Mouse (Mus musculus): ENCODE measurements around the gene Frmd4b. TPM values are rescaled to one million over a fixed set of nuclear protein-coding genes. Genes with fewer than 3 reads are reported as not detected.
"Not testable (repeated sequence)": the region's sequence is repeated elsewhere in the genome, so short reads cannot be mapped to it uniquely, and the experiment has no call there.

Frmd4b gene
- polyA plus RNA-seq, 1 experiment, result 14.3 TPM

DNA sequence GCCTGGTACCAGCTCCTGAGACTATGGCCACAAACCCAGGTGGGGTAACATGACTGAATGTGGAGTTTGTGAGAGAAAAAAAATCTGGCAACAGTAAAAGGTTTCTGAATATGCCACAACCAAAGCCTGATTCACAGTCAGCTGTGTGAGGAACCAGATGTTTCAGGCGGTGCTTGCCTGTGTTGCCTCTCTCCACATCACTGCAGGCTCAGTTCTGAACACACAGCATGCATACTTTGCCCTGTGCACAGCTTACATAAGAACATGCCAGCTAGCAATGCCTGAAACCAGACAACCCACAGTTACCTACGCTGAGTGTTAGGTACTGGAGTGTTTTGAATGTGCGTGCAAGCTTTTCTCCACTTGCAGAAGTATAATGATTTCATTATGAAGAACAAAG is 224.4 kb downstream of the Frmd4b start:
- DNase-seq (ENCODE audit: extremely low spot score in 1 of 2, low spot score in 1 of 2), result no peak

DNA sequence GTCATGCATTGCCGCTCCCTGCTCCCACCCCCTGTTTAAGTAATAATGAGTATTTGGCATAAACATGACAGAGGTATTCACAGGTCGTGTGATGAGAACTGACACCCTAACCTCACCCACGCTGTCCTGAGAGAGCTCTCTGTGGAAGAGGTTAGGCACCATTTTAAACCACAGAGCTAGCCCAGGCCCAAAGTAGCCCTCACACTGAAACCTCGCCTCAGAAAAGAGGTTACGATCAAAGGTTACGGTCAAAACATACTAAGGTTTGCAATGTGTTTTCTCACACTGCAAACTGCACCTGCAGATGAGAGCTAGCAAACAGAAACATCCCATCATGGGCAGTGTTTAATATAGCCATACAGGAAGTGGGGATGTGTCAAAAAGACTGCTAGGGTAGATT is 230.0 kb downstream of the Frmd4b start:
- no peak for DNase-seq (ENCODE audit: extremely low spot score in 1 of 2, low spot score in 1 of 2)

- no peak for DNase-seq (ENCODE audit: extremely low spot score in 1 of 2, low spot score in 1 of 2)
These were observed 232.4 kb downstream of the Frmd4b start for GRCm38 (mm10) chr6:97384918-97385317.

- DNase-seq (ENCODE audit: extremely low spot score in 1 of 2, low spot score in 1 of 2), result no peak
These were observed 236.1 kb downstream of the Frmd4b start for GRCm38 (mm10) chr6:97381275-97381674.

DNA sequence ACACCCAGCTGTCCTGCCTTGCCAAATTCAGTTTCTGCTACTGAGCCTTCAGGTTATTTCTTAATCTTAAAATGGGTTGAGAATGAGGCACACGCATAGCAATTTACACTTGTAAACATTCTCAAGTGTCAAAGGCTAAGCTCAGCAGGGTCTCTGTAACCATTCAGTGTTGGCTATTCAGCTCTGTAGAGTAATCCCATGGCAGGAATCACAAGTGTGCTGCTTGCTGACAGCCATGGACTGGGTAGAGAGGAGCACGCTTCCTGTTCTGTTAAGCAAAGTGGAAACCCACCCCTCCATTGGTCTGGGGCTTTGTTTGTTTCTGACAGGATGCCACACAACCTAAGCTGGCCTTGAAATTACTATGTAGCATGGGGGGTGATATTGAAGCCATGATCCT is 246.4 kb downstream of the Frmd4b start:
- DNase-seq (ENCODE audit: extremely low spot score in 1 of 2, low spot score in 1 of 2), result no peak

DNA sequence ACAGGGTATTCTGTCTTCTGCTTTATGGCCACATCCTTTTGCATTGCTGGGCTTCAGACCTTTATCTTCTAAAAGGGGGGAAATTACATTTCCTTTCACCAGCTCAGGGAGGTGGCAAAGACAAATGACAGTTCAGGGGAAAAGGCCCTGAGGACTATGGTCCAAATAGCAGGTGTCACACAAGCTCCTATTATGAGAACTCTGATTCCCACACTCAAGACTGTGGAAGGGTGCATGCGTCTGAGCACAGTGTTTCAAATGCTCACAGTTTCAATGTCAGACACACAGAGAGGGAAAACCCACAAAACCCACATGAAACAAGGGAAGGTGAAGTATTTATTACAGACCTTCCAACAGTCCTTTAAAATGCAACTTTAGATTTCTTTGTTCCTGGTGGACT is 246.9 kb downstream of the Frmd4b start:
- no peak for DNase-seq (ENCODE audit: extremely low spot score in 1 of 2, low spot score in 1 of 2)

DNA sequence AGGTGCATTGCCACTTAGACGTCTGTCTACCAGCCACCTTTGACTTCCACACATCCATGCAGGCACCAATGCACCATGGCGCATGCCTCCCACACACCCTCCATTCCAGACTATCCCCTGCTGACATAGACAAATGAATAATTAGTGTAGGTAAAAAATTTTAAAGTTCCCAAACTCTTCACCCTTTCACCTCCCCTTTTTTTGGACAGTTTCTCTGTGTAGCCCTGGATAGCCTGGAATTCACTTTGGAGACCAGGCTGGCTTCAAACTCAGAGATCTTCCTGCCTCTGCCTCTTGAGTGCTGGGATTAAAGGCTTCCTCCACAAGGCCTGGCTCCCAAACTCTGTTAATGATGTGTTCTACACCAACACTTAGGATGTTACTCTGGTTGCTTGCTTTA is 253.5 kb downstream of the Frmd4b start:
- DNase-seq (ENCODE audit: extremely low spot score in 1 of 2, low spot score in 1 of 2), result no peak

- DNase-seq (ENCODE audit: extremely low spot score in 1 of 2, low spot score in 1 of 2), result not testable (repeated sequence)
These were observed 259.7 kb downstream of the Frmd4b start for GRCm38 (mm10) chr6:97357606-97358005.

DNA sequence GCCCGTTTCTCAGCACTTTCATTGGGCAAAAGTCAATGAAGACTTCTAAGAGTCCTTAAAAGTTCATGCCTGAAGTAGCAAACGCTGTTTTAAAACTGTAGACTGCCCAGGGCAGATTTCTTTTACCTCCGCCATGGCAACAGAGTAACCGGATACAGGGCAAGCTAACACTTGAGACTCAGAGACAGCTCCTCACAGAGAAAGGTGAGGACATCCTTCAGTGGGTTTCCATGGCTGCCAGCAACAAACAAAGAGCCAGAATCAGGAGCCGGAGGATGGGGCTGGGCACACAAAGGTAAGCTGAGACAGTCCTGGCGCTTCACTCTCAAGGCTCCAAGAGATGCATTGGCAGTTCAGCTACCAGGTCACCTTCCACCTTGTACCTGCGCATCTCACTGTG is 260.7 kb downstream of the Frmd4b start:
- DNase-seq (ENCODE audit: extremely low spot score in 1 of 2, low spot score in 1 of 2), result no peak

DNA sequence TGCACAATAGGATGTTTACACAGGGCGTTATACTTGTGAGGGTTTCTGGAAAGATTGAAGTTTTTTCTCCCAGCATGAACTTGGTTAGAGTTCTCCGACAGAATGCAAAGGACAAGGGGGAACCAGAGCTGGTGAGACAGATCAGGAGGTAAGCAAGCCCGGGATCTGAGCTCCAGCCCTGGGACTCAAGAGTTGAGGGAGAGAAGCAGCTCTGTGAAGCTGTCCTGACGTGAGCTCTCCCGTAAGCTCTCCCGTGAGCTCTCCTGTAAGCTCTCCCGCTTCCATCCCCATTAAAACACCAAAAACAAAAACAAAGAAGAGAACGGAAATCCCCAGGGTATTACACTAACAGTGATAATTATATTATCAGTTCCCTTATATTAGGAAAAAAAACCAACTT is 262.2 kb downstream of the Frmd4b start:
- DNase-seq (ENCODE audit: extremely low spot score in 1 of 2, low spot score in 1 of 2), result no peak

- no peak for DNase-seq (ENCODE audit: extremely low spot score in 1 of 2, low spot score in 1 of 2)
These were observed 263.4 kb downstream of the Frmd4b start for GRCm38 (mm10) chr6:97353933-97354332.

GRCm38 (mm10) chr6:97353371-97353770 is 264.0 kb downstream of the Frmd4b start:
- DNase-seq (ENCODE audit: extremely low spot score in 1 of 2, low spot score in 1 of 2), result no peak

- DNase-seq (ENCODE audit: extremely low spot score in 1 of 2, low spot score in 1 of 2), result no peak
These were observed 264.7 kb downstream of the Frmd4b start for GRCm38 (mm10) chr6:97352505-97353154.

- DNase-seq (ENCODE audit: extremely low spot score in 1 of 2, low spot score in 1 of 2), result no peak
These were observed 267.8 kb downstream of the Frmd4b start for GRCm38 (mm10) chr6:97349355-97350138.

DNA sequence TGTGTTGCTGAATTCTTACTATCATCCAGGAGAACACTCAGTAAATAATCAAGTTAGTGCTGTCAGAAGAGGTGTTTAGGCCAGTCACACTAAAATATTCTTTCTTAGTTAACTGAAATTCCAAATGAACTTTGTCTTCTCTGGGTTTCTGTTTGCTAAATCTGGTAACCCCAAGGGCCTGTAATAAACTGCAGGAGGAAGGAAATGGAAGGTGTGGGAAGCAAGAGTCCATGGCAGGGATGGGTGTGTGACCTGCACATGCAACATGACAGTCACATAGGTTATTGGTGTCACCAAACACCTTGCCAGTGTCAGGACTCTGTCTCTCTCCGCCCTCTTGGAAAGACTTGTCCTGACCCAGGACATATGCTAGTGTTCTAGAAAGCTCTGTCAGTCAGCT is 270.4 kb downstream of the Frmd4b start:
- no peak for DNase-seq (ENCODE audit: extremely low spot score in 1 of 2, low spot score in 1 of 2)

- no peak for DNase-seq (ENCODE audit: extremely low spot score in 1 of 2, low spot score in 1 of 2)
These were observed 270.8 kb downstream of the Frmd4b start for GRCm38 (mm10) chr6:97346527-97346926.

- DNase-seq (ENCODE audit: extremely low spot score in 1 of 2, low spot score in 1 of 2), result no peak
These were observed 271.4 kb downstream of the Frmd4b start for GRCm38 (mm10) chr6:97345921-97346320.

DNA sequence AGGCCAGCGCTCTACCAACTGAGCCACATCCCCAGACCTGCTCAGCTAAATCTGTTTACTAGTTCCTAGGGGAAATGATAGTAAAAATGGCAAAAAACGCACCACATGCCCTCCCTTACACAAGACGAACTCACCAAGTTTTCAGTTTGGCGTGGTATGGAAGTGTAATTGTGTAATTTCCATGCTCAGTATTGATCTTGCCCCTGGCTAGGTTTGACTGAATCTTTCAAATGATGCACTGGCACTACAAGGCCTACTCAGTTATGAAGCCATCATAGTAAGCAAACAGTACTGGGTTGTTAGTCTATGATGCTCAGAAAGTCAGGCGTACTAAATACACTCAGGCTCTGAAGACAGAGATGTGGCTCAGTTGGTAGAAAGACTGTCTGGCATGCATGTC is 275.2 kb downstream of the Frmd4b start:
- no peak for DNase-seq (ENCODE audit: extremely low spot score in 1 of 2, low spot score in 1 of 2)

DNA sequence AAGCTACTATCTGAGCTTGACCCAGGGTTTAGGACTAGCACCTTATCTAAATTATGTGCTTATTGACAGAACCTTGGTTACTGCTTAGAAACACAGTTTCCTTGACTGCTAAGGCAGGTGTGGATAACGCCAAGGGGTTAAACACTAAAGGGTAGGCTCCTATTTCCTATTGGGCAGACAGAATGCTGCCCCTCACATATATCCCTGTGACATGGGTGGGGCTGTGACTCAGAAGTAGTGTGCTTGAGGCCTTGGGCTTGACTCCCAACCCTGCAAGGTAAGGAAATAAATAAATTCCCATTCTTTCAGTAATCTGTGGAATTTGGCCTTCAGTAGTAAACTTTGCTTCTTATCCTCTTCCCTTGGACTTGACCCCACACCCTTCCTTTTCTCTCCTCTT is 275.7 kb downstream of the Frmd4b start:
- DNase-seq (ENCODE audit: extremely low spot score in 1 of 2, low spot score in 1 of 2), result no peak

DNA sequence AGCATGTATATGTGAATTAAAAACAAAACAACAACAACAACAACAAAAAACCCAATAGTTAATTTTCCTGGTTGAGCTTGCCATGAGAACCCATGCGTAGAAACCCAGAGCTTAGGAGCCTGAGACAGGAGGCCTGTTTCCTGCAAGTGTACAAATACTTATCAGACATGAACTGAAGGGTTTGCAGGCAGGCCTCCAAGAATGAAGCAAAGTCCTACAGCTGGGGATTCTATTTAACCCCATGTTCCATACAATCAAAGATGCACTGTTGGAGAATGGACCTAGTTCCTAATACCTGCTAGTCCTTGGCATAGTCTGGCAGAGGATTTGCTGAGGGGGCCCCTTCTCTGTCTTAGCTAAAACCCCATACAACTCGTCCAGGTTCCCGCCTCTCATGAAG is 276.2 kb downstream of the Frmd4b start:
- no peak for DNase-seq (ENCODE audit: extremely low spot score in 1 of 2, low spot score in 1 of 2)

- DNase-seq (ENCODE audit: extremely low spot score in 1 of 2, low spot score in 1 of 2), result peak; percentile 8 to 37
These were observed 277.0 kb downstream of the Frmd4b start for GRCm38 (mm10) chr6:97340211-97340791.

GRCm38 (mm10) chr6:97339271-97339681 is 278.1 kb downstream of the Frmd4b start:
- DNase-seq (ENCODE audit: extremely low spot score in 1 of 2, low spot score in 1 of 2), result no peak
